Mouse (Mus musculus) intestine, postnatal 0 days (tissue): ENCODE data around the gene Zdhhc18. TPM values are rescaled to one million over a fixed set of nuclear protein-coding genes. Genes with fewer than 3 reads are reported as not detected.
A peak's percentile ranks its signal among the peaks of the same experiment; 100 is the strongest.

Experiments
- ATAC-seq: fragments of 200-750 bp; cut with Nextera tagmentation; 2 replicates; pipeline ENCODE4 v1.8.0; 2017; ENCODE audit warnings: mild to moderate bottlenecking, moderate TSS enrichment, moderate library complexity
- H3K27ac ChIP-seq: fragments of 300-500 bp; sonication (generic); 2 replicates; pipeline ENCODE4 v1.5.1; 2014; ENCODE audit warnings: mild to moderate bottlenecking, low read depth, low read length, moderate library complexity
- H3K27me3 ChIP-seq: fragments of 300-500 bp; sonication (generic); replicated peaks from 2 replicates; pipeline ENCODE4 v1.6.1; 2014; ENCODE audit warnings: low read length, mixed read lengths; ENCODE audit not compliant: control insufficient read depth, insufficient read depth
- H3K36me3 ChIP-seq: fragments of 300-500 bp; sonication (generic); 2 replicates; pipeline ENCODE4 v1.6.1; 2014; ENCODE audit warnings: mild to moderate bottlenecking, moderate library complexity; ENCODE audit not compliant: control insufficient read depth, insufficient read depth
- H3K4me1 ChIP-seq: fragments of 300-500 bp; sonication (generic); replicated peaks from 2 replicates; pipeline ENCODE4 v1.6.1; 2014; ENCODE audit warnings: antibody characterized with exemption, low read length, mixed read lengths; ENCODE audit not compliant: control insufficient read depth, insufficient read depth
- H3K4me2 ChIP-seq: fragments of 300-500 bp; sonication (generic); replicated peaks from 2 replicates; pipeline ENCODE4 v1.6.1; 2014; ENCODE audit warnings: low read depth, mild to moderate bottlenecking, moderate library complexity
- H3K4me3 ChIP-seq: fragments of 300-500 bp; sonication (generic); 2 replicates; pipeline ENCODE4 v1.5.1; 2014; ENCODE audit warnings: low read depth, low read length
- H3K9ac ChIP-seq: fragments of 300-500 bp; sonication (generic); 2 replicates; pipeline ENCODE4 v1.6.1; 2014; ENCODE audit warnings: mild to moderate bottlenecking, low read depth, low read length
- H3K9me3 ChIP-seq: fragments of 300-500 bp; sonication (generic); 2 replicates; pipeline ENCODE4 v1.6.1; 2016; ENCODE audit warnings: mixed run types; ENCODE audit not compliant: control insufficient read depth
- CTCF ChIP-seq: sonication (generic); IDR thresholded peaks from 2 replicates; pipeline ENCODE4 v1.5.1; 2016; ENCODE audit warnings: low read depth, mild to moderate bottlenecking, control low read depth, antibody characterized with exemption, moderate library complexity
- WGBS: fragments of 180-500 bp; shearing (Covaris S2); extraction: QIAGEN DNeasy Blood & Tissue Kit; methylation state at CpG from one replicate; pipeline ENCODE4 v1.1.7; 2014; 5-methylcytosine and 5-hydroxymethylcytosine counted together
- polyA plus RNA-seq: library from polyadenylated mRNA; unstranded; fragments of >200 nt; fragmentation: Nextera tagmentation; extraction: Ambion mirVana; gene quantifications from 2 replicates; pipeline ENCODE4 v1.2.1, GENCODE M21; 2015

Gene Zdhhc18
- polyA plus RNA-seq: 1.8 and 2.3 TPM in 2 replicates

DNA sequence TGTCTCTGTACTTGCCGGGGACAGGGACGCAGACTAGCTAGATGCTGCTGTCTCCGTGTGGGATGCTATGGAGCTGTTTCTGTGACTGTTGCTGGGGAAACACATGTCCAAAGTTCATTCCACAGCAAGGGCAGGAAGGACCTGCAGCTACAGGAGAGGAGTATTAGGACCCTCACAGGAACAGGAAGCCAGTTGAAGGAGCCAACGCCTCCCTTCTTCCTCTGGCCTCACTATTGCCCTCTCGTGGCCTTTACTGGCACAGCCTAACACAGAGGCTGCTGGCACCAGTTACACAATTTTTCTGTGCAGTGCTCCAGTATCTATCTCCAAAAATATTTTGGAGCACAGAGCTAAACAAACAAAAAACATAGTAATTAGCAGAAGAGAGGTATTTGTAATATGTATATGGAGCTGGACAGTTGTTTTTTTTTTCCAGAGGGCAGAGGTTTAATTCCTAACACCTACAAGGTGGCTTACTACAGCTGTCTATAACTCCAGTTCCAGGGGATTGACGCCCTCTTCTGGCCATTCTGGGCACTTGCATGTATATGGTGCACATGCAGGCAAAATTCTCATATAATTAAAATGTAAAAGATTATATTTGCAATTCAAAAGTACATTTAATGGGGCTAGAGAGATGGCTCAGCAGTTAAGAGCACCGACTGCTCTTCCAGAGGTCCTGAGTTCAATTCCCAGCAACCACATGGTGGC is at the start of gene Zdhhc18:
Gene Zdhhc18, minus strand, starts transcription at position 166 of the 711 bp plus-strand sequence.
- 35% methylated on average over 7 of the region's 7 CpGs for WGBS
- peak; percentile 52; the same call in 1 of the 2 replicates for ATAC-seq
- H3K4me1 ChIP-seq: no peaks in the 10 kb centered on the region
- peak within 1 kb of the TSS; percentile 4; the same call in 1 of the 2 replicates for H3K4me3 ChIP-seq
- H3K4me2 ChIP-seq: peak within 1 kb of the TSS; percentile 33
- H3K27ac ChIP-seq: no peak within 1 kb of the TSS
- no peaks in the 10 kb centered on the region for H3K36me3 ChIP-seq
- no peak within 1 kb of the TSS for H3K9ac ChIP-seq
- no peaks in the 10 kb centered on the region for H3K27me3 ChIP-seq
- no peaks in the 10 kb centered on the region for H3K9me3 ChIP-seq
- TF ChIP-seq CTCF: peak; percentile 92

DNA sequence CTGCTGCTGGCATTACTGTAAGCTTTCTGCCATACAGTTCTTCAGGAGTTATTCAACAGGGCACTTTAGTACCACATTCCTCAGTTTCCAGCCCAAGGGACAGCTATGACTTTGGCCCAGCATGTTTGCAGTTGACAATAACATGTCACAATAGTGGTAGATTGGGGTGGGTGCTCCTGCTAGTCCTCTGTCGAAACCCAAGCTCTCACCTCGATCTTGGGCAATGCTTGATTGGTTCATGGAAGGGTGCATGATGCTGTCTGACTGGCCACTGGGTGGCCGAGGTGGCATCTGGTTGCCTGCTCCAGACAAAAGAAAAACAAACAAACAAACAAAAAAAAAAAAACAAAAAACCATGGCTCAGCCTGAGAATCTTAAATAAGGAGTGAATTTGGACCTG is 45.4 kb upstream of the Zdhhc18 start:
- Histone ChIP-seq H3K27ac (no peak overlapping the region), H3K9me3 (no peaks in the 10 kb centered on the region), H3K4me3 (no peak overlapping the region), H3K27me3 (no peaks in the 10 kb centered on the region), H3K4me1 (no peaks in the 10 kb centered on the region), H3K9ac (no peak overlapping the region), H3K4me2 (no peak overlapping the region), H3K36me3 (peaks cover 53% of the 10 kb centered on the region)
- 73% methylated on average over 3 of the region's 3 CpGs for WGBS
- no peak for ATAC-seq
- TF ChIP-seq CTCF: no peak

DNA sequence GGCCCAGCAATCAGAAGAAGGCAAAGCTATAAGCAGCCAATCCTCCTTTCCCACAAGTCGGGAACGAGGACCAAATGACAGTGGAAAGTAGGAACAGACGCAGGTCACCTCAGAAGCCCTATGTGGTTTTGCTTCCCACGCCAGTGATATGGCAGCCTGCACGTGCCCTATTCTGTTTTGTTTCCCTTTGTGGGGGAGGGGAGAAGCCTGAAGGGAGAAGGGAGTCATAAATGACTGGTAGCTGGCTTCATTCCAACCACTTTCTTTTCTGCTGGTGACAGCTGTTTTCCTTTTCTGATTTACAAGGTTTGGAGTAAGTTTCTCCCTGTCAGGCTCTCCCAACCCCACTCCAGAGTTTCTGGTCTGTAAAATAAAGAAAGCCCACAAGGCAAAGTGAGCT is 40.3 kb upstream of the Zdhhc18 start:
- peak overlapping the region; percentile 50; the same call in 1 of the 2 replicates for H3K27ac ChIP-seq
- no peak overlapping the region for H3K4me3 ChIP-seq
- H3K27me3 ChIP-seq: no peaks in the 10 kb centered on the region
- no peaks in the 10 kb centered on the region for H3K9me3 ChIP-seq
- H3K4me1 ChIP-seq: peaks cover 7% of the 10 kb centered on the region; the same call in 1 of the 2 replicates
- TF ChIP-seq CTCF: no peak
- H3K36me3 ChIP-seq: peaks cover 94% of the 10 kb centered on the region
- peak; percentile 20; the same call in 1 of the 2 replicates for ATAC-seq
- H3K4me2 ChIP-seq: no peak overlapping the region
- WGBS: 11% methylated on average over 5 of the region's 5 CpGs
- no peak overlapping the region for H3K9ac ChIP-seq

DNA sequence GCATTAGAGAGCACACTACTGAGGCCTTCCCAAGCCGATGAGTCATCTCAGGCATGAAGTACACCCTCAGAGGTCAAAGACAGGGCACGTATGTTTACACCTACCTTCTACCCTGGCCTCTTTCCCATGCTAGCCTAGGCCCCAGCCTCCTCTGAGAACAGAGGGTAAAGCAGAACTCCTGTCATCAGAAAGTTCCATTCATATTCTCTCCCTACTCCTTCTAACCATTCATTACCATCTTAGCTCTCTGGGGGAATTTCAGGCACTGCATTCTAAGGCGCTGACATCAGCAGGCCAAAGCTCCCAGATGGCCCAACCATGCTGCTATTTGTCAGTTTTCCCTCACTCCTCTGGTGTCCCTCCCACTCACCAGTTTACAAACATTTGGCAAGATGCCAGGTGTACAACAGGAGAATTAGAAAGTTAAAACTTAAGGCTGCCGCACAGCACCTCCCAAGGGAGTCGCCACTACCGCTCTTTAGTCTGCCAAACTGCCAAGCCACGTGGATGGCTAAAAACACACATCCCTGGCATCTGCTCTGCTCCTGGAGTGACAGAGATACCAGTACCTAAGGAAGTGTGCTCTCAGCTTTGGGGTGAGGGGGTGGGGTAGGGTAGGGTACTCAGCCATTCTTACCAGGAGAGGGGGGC is 38.6 kb upstream of the Zdhhc18 start:
- Histone ChIP-seq H3K36me3 (peaks cover 94% of the 10 kb centered on the region), H3K27ac (peak overlapping the region; percentile 50; the same call in 1 of the 2 replicates), H3K4me1 (peaks cover 7% of the 10 kb centered on the region; the same call in 1 of the 2 replicates), H3K4me2 (no peak overlapping the region), H3K4me3 (no peak overlapping the region), H3K27me3 (no peaks in the 10 kb centered on the region), H3K9ac (no peak overlapping the region), H3K9me3 (no peaks in the 10 kb centered on the region)
- WGBS: 36% methylated on average over 7 of the region's 7 CpGs
- TF ChIP-seq CTCF: no peak
- peak; percentile 65 for ATAC-seq

DNA sequence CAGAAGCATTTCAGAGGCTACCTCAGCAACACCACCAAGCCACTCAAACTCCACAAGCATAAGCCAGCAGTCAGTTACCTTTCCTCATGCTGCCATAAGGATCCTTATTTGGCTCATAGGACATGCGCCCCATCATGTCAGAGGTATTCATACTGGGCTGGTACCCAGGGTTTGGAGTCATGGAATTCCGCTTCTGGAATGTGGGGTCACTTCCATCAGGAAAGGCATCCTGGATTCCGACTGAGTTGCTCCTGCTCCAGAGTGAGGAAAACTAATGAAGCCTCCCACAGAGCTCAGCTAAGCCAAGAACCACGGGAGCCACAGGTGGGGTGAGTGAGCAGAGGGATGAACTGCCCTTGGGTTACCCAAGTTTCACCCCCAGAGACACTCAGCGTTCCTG is 37.2 kb upstream of the Zdhhc18 start:
- no peak overlapping the region for H3K4me3 ChIP-seq
- TF ChIP-seq CTCF: no peak
- H3K4me1 ChIP-seq: peaks cover 7% of the 10 kb centered on the region; the same call in 1 of the 2 replicates
- no peaks in the 10 kb centered on the region for H3K9me3 ChIP-seq
- H3K9ac ChIP-seq: no peak overlapping the region
- H3K4me2 ChIP-seq: no peak overlapping the region
- H3K36me3 ChIP-seq: peaks cover 92% of the 10 kb centered on the region
- no peaks in the 10 kb centered on the region for H3K27me3 ChIP-seq
- ATAC-seq: no peak
- H3K27ac ChIP-seq: no peak overlapping the region
- 89% methylated on average over 5 of the region's 5 CpGs for WGBS

DNA sequence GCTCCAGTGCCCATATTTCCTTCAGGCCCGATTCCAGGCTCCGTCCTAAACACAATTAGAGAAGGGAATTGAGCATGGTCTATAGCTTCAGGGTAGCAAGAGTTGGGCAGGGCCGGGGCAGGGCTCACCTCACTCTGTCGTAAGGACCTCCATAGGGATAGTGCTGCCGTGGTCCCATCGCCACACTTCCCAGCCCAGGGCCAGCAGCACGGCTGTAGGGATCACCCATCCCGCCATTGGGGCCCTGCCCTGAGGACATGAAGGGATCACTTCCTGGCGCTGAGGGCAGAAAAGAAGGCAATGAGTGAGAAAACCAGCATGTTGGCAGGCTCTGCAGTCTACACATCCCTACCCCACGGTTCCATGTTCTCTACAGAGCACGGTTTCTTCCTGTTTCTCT is 36.6 kb upstream of the Zdhhc18 start:
- no peak overlapping the region for H3K27ac ChIP-seq
- WGBS: 84% methylated on average over 11 of the region's 11 CpGs
- H3K4me2 ChIP-seq: no peak overlapping the region
- H3K9ac ChIP-seq: no peak overlapping the region
- no peak for TF ChIP-seq CTCF
- no peaks in the 10 kb centered on the region for H3K27me3 ChIP-seq
- peaks cover 7% of the 10 kb centered on the region; the same call in 1 of the 2 replicates for H3K4me1 ChIP-seq
- H3K4me3 ChIP-seq: no peak overlapping the region
- no peaks in the 10 kb centered on the region for H3K9me3 ChIP-seq
- no peak for ATAC-seq
- H3K36me3 ChIP-seq: peaks cover 91% of the 10 kb centered on the region
